ENCODE assay signal across 25 mouse cellular contexts in the genomic region with DNA sequence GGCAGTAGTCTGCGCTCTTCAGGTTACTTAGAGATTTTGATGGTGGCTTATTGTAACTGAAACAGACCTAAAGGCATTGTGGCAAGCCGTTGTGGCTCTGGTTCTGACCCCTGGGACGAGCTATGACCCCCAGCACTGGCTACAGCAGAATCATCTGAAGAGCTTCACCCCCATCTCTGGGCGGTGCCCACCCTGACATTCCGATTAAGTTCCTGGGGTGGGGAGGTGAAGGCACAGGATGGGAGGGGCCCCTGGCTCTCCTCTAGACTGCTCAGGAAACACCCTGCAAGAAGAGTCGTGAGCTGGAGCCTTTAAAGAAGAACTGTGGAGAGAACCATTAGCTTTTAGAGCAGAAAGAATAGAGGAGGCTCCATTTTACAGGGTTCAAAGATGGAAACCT. TPM values are rescaled to one million over a fixed set of nuclear protein-coding genes. Genes with fewer than 3 reads are reported as not detected.
"Had no signal": no experiment of that assay in that cellular context is flagged by ENCODE, and none has a peak within 500 bp of the region (broad histone marks: within the 10 kb centered on the region; RNA-seq: fewer than 3 reads in every experiment).

No protein-coding gene starts in this region.

- H3K9me3 ChIP-seq: heart, embryonic 10.5 days; heart, embryonic 12.5 days; hindbrain, embryonic 13.5 days; hindbrain, embryonic 15.5 days; intestine, embryonic 15.5 days; limb, embryonic 13.5 days; limb, embryonic 15.5 days; liver, embryonic 12.5 days had no signal

- H3K36me3 ChIP-seq: heart, embryonic 10.5 days; heart, embryonic 12.5 days; hindbrain, embryonic 13.5 days; hindbrain, embryonic 15.5 days; intestine, embryonic 15.5 days; limb, embryonic 13.5 days; limb, embryonic 15.5 days; liver, embryonic 12.5 days had no signal

- H3K27me3 ChIP-seq: hindbrain, embryonic 13.5 days; hindbrain, embryonic 15.5 days; intestine, embryonic 15.5 days; limb, embryonic 13.5 days had no signal

- H3K4me1 ChIP-seq: hindbrain, embryonic 13.5 days; hindbrain, embryonic 15.5 days had no signal

- DNase-seq: gastrocnemius, postnatal 14 days; gastrocnemius, postnatal 36 days; heart, adult 18-20 months; heart, postnatal 14 days; heart, postnatal 36 days; kidney, adult 18-20 months; kidney, adult 8-10 months; kidney, postnatal 10 days; kidney, postnatal 25 days; kidney, postnatal 4 days; layer of hippocampus, postnatal 36 days; left cerebral cortex, postnatal 4 days had no signal

- H3K27ac ChIP-seq: heart, embryonic 10.5 days; hindbrain, embryonic 13.5 days; hindbrain, embryonic 15.5 days; intestine, embryonic 15.5 days; layer of hippocampus, adult 2 months; limb, embryonic 13.5 days; limb, embryonic 15.5 days; liver, embryonic 12.5 days; liver, embryonic 14.5 days had no signal

- ATAC-seq: inflammation-experienced regulatory T-cells, adult 6 months; intestine, embryonic 15.5 days; intestine, postnatal 0 days; liver, embryonic 12.5 days had no signal

- H3K4me2 ChIP-seq: heart, embryonic 12.5 days; hindbrain, embryonic 13.5 days; hindbrain, embryonic 15.5 days; intestine, embryonic 15.5 days; limb, embryonic 13.5 days; limb, embryonic 15.5 days; liver, embryonic 12.5 days had no signal

- H3K4me3 ChIP-seq: heart, embryonic 10.5 days; heart, embryonic 12.5 days; hindbrain, embryonic 13.5 days; hindbrain, embryonic 15.5 days; intestine, embryonic 15.5 days; layer of hippocampus, adult 2 months; limb, embryonic 13.5 days; limb, embryonic 15.5 days; liver, embryonic 12.5 days had no signal

- H3K9ac ChIP-seq: heart, embryonic 12.5 days; hindbrain, embryonic 13.5 days; hindbrain, embryonic 15.5 days; intestine, embryonic 15.5 days; limb, embryonic 13.5 days; limb, embryonic 15.5 days; liver, embryonic 12.5 days; liver, embryonic 14.5 days had no signal

RNA-seq across cellular contexts. Expression of a gene that starts 6.2 kb away (rescaled TPM):
- polyA plus RNA-seq: liver, adult 2 months had no signal
